8 mouse cellular contexts compared by ENCODE assay signal in genomic region chr19:46348761-46349458, GRCm38 (mm10). TPM values are rescaled to one million over a fixed set of nuclear protein-coding genes. Genes with fewer than 3 reads are reported as not detected.
DNase-seq lines count a peak whose midpoint lies in the region; ATAC-seq lines count a peak whose summit lies in the region.

No protein-coding gene starts in this region.

- H3K4me2 ChIP-seq in embryonic facial prominence, embryonic 11.5 days (ENCODE audit: low read depth, low read length), result peak overlapping the region; percentile 97

- H3K4me3 ChIP-seq in embryonic facial prominence, embryonic 11.5 days (ENCODE audit: low read depth, low read length), result peak overlapping the region; percentile 66
- peak overlapping the region; percentile 76 for H3K4me3 ChIP-seq in limb, embryonic 10.5 days
- peak overlapping the region; percentile 71 for H3K4me3 ChIP-seq in midbrain, embryonic 10.5 days

- peak overlapping the region; percentile 20 for H3K27ac ChIP-seq in embryonic facial prominence, embryonic 11.5 days (replicated peaks; ENCODE audit: low read depth, low read length)
- H3K27ac ChIP-seq in limb, embryonic 10.5 days, result peak overlapping the region; percentile 86
- H3K27ac ChIP-seq in midbrain, embryonic 10.5 days (replicated peaks), result peak overlapping the region; percentile 85

- WGBS in embryonic facial prominence, embryonic 11.5 days, result under 1% methylated on average over 78 of the region's 78 CpGs
- under 1% methylated on average over 78 of the region's 78 CpGs for WGBS in limb, embryonic 10.5 days
- WGBS in midbrain, embryonic 10.5 days, result under 1% methylated on average over 78 of the region's 78 CpGs

- no peaks in the 10 kb centered on the region for H3K9me3 ChIP-seq in embryonic facial prominence, embryonic 11.5 days (replicated peaks; ENCODE audit: control insufficient read depth, low read length)
- H3K9me3 ChIP-seq in limb, embryonic 10.5 days (replicated peaks), result no peaks in the 10 kb centered on the region
- no peaks in the 10 kb centered on the region for H3K9me3 ChIP-seq in midbrain, embryonic 10.5 days (replicated peaks)

- ATAC-seq in embryonic facial prominence, embryonic 11.5 days (replicated peaks; ENCODE audit: insufficient number of reproducible peaks, low FRiP score, low TSS enrichment, low read depth), result peak; percentile 82

- no peaks in the 10 kb centered on the region for H3K36me3 ChIP-seq in embryonic facial prominence, embryonic 11.5 days (replicated peaks; ENCODE audit: control insufficient read depth, insufficient read depth, low read depth, low read length)
- no peaks in the 10 kb centered on the region for H3K36me3 ChIP-seq in limb, embryonic 10.5 days
- no peaks in the 10 kb centered on the region for H3K36me3 ChIP-seq in midbrain, embryonic 10.5 days

- H3K4me1 ChIP-seq in embryonic facial prominence, embryonic 11.5 days (ENCODE audit: control insufficient read depth, insufficient read depth, low read length), result no peaks in the 10 kb centered on the region; the same call in 1 of the 2 replicates
- H3K4me1 ChIP-seq in limb, embryonic 10.5 days, result peaks cover 28% of the 10 kb centered on the region
- H3K4me1 ChIP-seq in midbrain, embryonic 10.5 days, result peaks cover 21% of the 10 kb centered on the region

- DNase-seq in 416B (ENCODE audit: low read depth), result peak; percentile 85
- peak; percentile 91 for DNase-seq in adrenal gland, adult 2 months
- peak; percentile 79 for DNase-seq in embryonic facial prominence, embryonic 11.5 days (ENCODE audit: low spot score)
- peak; percentile 71 to 80 for DNase-seq in heart, adult 18-20 months
- peak; percentile 54 for DNase-seq in kidney, adult 11 months
- peak; percentile 81 for DNase-seq in limb, embryonic 10.5 days (ENCODE audit: low spot score)
- peak; percentile 79 for DNase-seq in midbrain, embryonic 10.5 days (ENCODE audit: low spot score)
- peak; percentile 92 to 95 for DNase-seq in right cerebral cortex, postnatal 36 days (ENCODE audit: low spot score in 2 of 2)

- peaks cover 3% of the 10 kb centered on the region; the same call in 1 of the 2 replicates for H3K27me3 ChIP-seq in embryonic facial prominence, embryonic 11.5 days (ENCODE audit: control insufficient read depth, insufficient read depth, low read length)
- H3K27me3 ChIP-seq in limb, embryonic 10.5 days (ENCODE audit: low read depth, poor library complexity, severe bottlenecking), result peaks cover 77% of the 10 kb centered on the region
- H3K27me3 ChIP-seq in midbrain, embryonic 10.5 days (ENCODE audit: low read depth, poor library complexity, severe bottlenecking), result peaks cover 78% of the 10 kb centered on the region

- peak overlapping the region; percentile 85 for H3K9ac ChIP-seq in embryonic facial prominence, embryonic 11.5 days (replicated peaks; ENCODE audit: low read length)

RNA-seq across cellular contexts. Expression of gene 2310034G01Rik, which starts 1.2 kb away (rescaled TPM):
- total RNA-seq in adrenal gland, adult 2 months (2021), result 1 to 10 TPM in 1 of 2 experiments, under 1 TPM in 1; 0.90 to 1.6 TPM
- 1.7 and 2.8 TPM in 2 replicates for polyA plus RNA-seq in adrenal gland, adult 2 months (2012; rRNA removed)
- 1.1 and 2.0 TPM in 2 replicates for polyA plus RNA-seq in embryonic facial prominence, embryonic 11.5 days (2014; fragmentation: Nextera tagmentation; extraction: Ambion mirVana)
- total RNA-seq in heart, adult 18-20 months (2021), result under 1 TPM; 0.69 TPM
- polyA plus RNA-seq in limb, embryonic 10.5 days (2016; fragmentation: Nextera tagmentation; extraction: Ambion mirVana), result 1.3 and 1.8 TPM in 2 replicates
- 0.96 and 1.4 TPM in 2 replicates for polyA plus RNA-seq in midbrain, embryonic 10.5 days (2016; fragmentation: Nextera tagmentation; extraction: Ambion mirVana)

RNA-seq across cellular contexts. Expression of gene Mfsd13a, which starts 8.0 kb away (rescaled TPM):
- total RNA-seq in adrenal gland, adult 2 months (2021), result 1 to 10 TPM; 7.3 to 9.6 TPM
- 43.2 and 63.5 TPM in 2 replicates for polyA plus RNA-seq in adrenal gland, adult 2 months (2012; rRNA removed)
- polyA plus RNA-seq in embryonic facial prominence, embryonic 11.5 days (2014; fragmentation: Nextera tagmentation; extraction: Ambion mirVana), result 3.2 and 4.1 TPM in 2 replicates
- 1 to 10 TPM; 3.7 to 4.0 TPM for total RNA-seq in heart, adult 18-20 months (2021)
- polyA plus RNA-seq in limb, embryonic 10.5 days (2016; fragmentation: Nextera tagmentation; extraction: Ambion mirVana), result 7.7 and 8.1 TPM in 2 replicates
- 9.1 and 10.1 TPM in 2 replicates for polyA plus RNA-seq in midbrain, embryonic 10.5 days (2016; fragmentation: Nextera tagmentation; extraction: Ambion mirVana)

RNA-seq across cellular contexts. Expression of gene Cuedc2, which starts 10.4 kb away (rescaled TPM):
- total RNA-seq in adrenal gland, adult 2 months (2021), result 10 to 100 TPM; 72.2 to 87.7 TPM
- polyA plus RNA-seq in adrenal gland, adult 2 months (2012; rRNA removed), result 41.3 and 42.5 TPM in 2 replicates
- polyA plus RNA-seq in embryonic facial prominence, embryonic 11.5 days (2014; fragmentation: Nextera tagmentation; extraction: Ambion mirVana), result 183 and 199 TPM in 2 replicates
- total RNA-seq in heart, adult 18-20 months (2021), result 10 to 100 TPM; 91.4 to 92.1 TPM
- 150 and 183 TPM in 2 replicates for polyA plus RNA-seq in limb, embryonic 10.5 days (2016; fragmentation: Nextera tagmentation; extraction: Ambion mirVana)
- polyA plus RNA-seq in midbrain, embryonic 10.5 days (2016; fragmentation: Nextera tagmentation; extraction: Ambion mirVana), result 239 and 249 TPM in 2 replicates

RNA-seq across cellular contexts. Expression of gene Fbxl15, which starts 20.9 kb away (rescaled TPM):
- 10 to 100 TPM in 1 of 2 experiments, 1 to 10 TPM in 1; 6.7 to 12.1 TPM for total RNA-seq in adrenal gland, adult 2 months (2021)
- polyA plus RNA-seq in adrenal gland, adult 2 months (2012; rRNA removed), result 41.6 and 60.3 TPM in 2 replicates
- 15.0 and 18.0 TPM in 2 replicates for polyA plus RNA-seq in embryonic facial prominence, embryonic 11.5 days (2014; fragmentation: Nextera tagmentation; extraction: Ambion mirVana)
- 1 to 10 TPM; 6.5 to 6.9 TPM for total RNA-seq in heart, adult 18-20 months (2021)
- 12.2 and 13.0 TPM in 2 replicates for polyA plus RNA-seq in limb, embryonic 10.5 days (2016; fragmentation: Nextera tagmentation; extraction: Ambion mirVana)
- polyA plus RNA-seq in midbrain, embryonic 10.5 days (2016; fragmentation: Nextera tagmentation; extraction: Ambion mirVana), result 24.6 and 25.0 TPM in 2 replicates

RNA-seq across cellular contexts. Expression of gene Psd, which starts 22.0 kb away (rescaled TPM):
- total RNA-seq in adrenal gland, adult 2 months (2021), result 1 to 10 TPM; 7.3 to 7.9 TPM
- 13.7 and 18.1 TPM in 2 replicates for polyA plus RNA-seq in adrenal gland, adult 2 months (2012; rRNA removed)
- 4.8 and 5.0 TPM in 2 replicates for polyA plus RNA-seq in embryonic facial prominence, embryonic 11.5 days (2014; fragmentation: Nextera tagmentation; extraction: Ambion mirVana)
- total RNA-seq in heart, adult 18-20 months (2021), result under 1 TPM; 0.51 to 0.60 TPM
- polyA plus RNA-seq in limb, embryonic 10.5 days (2016; fragmentation: Nextera tagmentation; extraction: Ambion mirVana), result 1.4 and 1.8 TPM in 2 replicates
- polyA plus RNA-seq in midbrain, embryonic 10.5 days (2016; fragmentation: Nextera tagmentation; extraction: Ambion mirVana), result 4.7 and 8.9 TPM in 2 replicates

Comparison
In these comparisons a context has a peak if more than half of its experiments do, and no peak if none do; other contexts are left out.
1. Peak in every context shown above with its lines: DNase-seq, ATAC-seq, H3K4me3 ChIP-seq and H3K27ac ChIP-seq.
2. H3K27ac ChIP-seq: peak in every context shown above with its lines; median percentile 86 in limb, embryonic 10.5 days; 85 in midbrain, embryonic 10.5 days; 20 in embryonic facial prominence, embryonic 11.5 days.